Mouse (Mus musculus) cerebellum, adult 2 months (tissue): ENCODE measurements around the gene Lmbr1l.

Experiments
- CTCF ChIP-seq: fragments of 200-500 bp; IDR thresholded peaks from 2 replicates; pipeline ENCODE4 v1.5.1; 2011; ENCODE audit warnings: low read depth, mild to moderate bottlenecking, control low read depth, low read length, moderate library complexity, borderline replicate concordance; ENCODE audit not compliant: insufficient read depth
- POLR2A ChIP-seq: fragments of 200-500 bp; IDR thresholded peaks from 2 replicates; pipeline ENCODE4 v1.6.1; 2011; ENCODE audit warnings: low read length, control low read depth, borderline replicate concordance; ENCODE audit not compliant: insufficient read depth

DNA sequence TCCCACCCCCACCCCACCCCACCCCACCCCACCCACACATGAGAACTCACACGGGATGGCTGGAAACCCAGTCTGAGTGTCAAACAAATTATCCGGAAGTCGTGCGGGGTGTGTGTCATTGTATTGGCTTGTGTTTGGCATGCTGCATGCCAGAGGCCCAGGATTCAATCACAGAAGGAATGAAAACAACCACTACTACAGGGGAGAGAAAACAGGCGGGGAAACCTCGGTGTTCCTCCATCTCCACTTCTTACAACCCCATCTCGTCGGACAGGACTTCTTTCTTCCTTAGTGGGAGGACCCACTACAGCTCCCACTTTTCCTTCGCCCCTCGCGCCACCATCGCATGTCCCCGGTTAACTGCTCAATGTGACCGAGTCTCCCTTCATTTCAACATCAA lies 940 bp downstream of the Lmbr1l start:
- TF ChIP-seq CTCF, result no peak
- TF ChIP-seq POLR2A, result no peak
